Mouse (Mus musculus) midbrain, postnatal 0 days (tissue): Measurements from ENCODE around the gene Gm49384. TPM values are rescaled to one million over a fixed set of nuclear protein-coding genes. Genes with fewer than 3 reads are reported as not detected.

ENCODE experiments used
- ATAC-seq: fragments of 200-750 bp; cut with Nextera tagmentation; 2 replicates; pipeline ENCODE4 v1.8.0; 2017; ENCODE audit warnings: moderate number of reproducible peaks, mild to moderate bottlenecking, moderate TSS enrichment, moderate library complexity; ENCODE audit not compliant: low FRiP score
- DNase-seq: peaks from one replicate; pipeline ENCODE4 v3.0.0-alpha.2; 2015; ENCODE audit warnings: low spot score
- H3K27ac ChIP-seq: fragments of 300-500 bp; sonication (generic); 2 replicates; pipeline ENCODE4 v1.5.1; 2014; ENCODE audit warnings: low read depth, mild to moderate bottlenecking, low read length, mixed read lengths
- H3K27me3 ChIP-seq: fragments of 300-500 bp; sonication (generic); 2 replicates; pipeline ENCODE4 v1.6.1; 2014; ENCODE audit warnings: low read length, control low read depth, mixed read lengths; ENCODE audit not compliant: insufficient read depth
- H3K36me3 ChIP-seq: fragments of 300-500 bp; sonication (generic); 2 replicates; pipeline ENCODE4 v1.6.1; 2014; ENCODE audit warnings: low read length, control low read depth, mixed read lengths; ENCODE audit not compliant: insufficient read depth
- H3K4me1 ChIP-seq: fragments of 300-500 bp; sonication (generic); 2 replicates; pipeline ENCODE4 v1.6.1; 2014; ENCODE audit warnings: mild to moderate bottlenecking, control low read depth, antibody characterized with exemption, low read length, mixed read lengths; ENCODE audit not compliant: insufficient read depth
- H3K4me2 ChIP-seq: fragments of 300-500 bp; sonication (generic); 2 replicates; pipeline ENCODE4 v1.6.1; 2014; ENCODE audit warnings: low read depth, mild to moderate bottlenecking, low read length, mixed read lengths; ENCODE audit not compliant: poor library complexity, severe bottlenecking
- H3K4me3 ChIP-seq: fragments of 300-500 bp; sonication (generic); 2 replicates; pipeline ENCODE4 v1.5.1; 2014; ENCODE audit warnings: low read depth, mild to moderate bottlenecking, low read length, moderate library complexity
- H3K9ac ChIP-seq: fragments of 300-500 bp; sonication (generic); replicated peaks from 2 replicates; pipeline ENCODE4 v1.6.1; 2014; ENCODE audit warnings: mild to moderate bottlenecking, low read length, moderate library complexity, mixed read lengths; ENCODE audit not compliant: poor library complexity, severe bottlenecking
- H3K9me3 ChIP-seq: fragments of 300-500 bp; sonication (generic); 2 replicates; pipeline ENCODE4 v1.6.1; 2016; ENCODE audit warnings: low read length, control low read depth
- CTCF ChIP-seq: IDR thresholded peaks from 2 replicates; pipeline ENCODE4 v1.5.1; 2016; ENCODE audit warnings: antibody characterized with exemption, mild to moderate bottlenecking
- WGBS: fragments of 180-500 bp; shearing (Covaris S2); extraction: QIAGEN DNeasy Blood & Tissue Kit; methylation state at CpG from one replicate; pipeline ENCODE4 v1.1.7; 2014; 5-methylcytosine and 5-hydroxymethylcytosine counted together
- polyA plus RNA-seq: library from polyadenylated mRNA; unstranded; fragments of >200 nt; fragmentation: Nextera tagmentation; extraction: Ambion mirVana; gene quantifications from 2 replicates; pipeline ENCODE4 v1.2.1, GENCODE M21; 2015
- total RNA-seq: library from RNA; depleted of rRNA; stranded (reverse); fragments of >200 nt; gene quantifications from 2 replicates; pipeline ENCODE4 v1.2.3, GENCODE M21; 2014

Gene Gm49384
- total and polyA plus RNA-seq, 2 experiments from 2014 or later, result 1.2 to 2.5 TPM

- Histone ChIP-seq H3K27ac (peak overlapping the region; percentile 94), H3K4me3 (peak overlapping the region; percentile 94), H3K27me3 (no peaks in the 10 kb centered on the region), H3K4me1 (peaks cover 3% of the 10 kb centered on the region; the same call in 1 of the 2 replicates), H3K4me2 (peak overlapping the region; percentile 91), H3K9ac (peak overlapping the region; percentile 86), H3K9me3 (no peaks in the 10 kb centered on the region), H3K36me3 (no peaks in the 10 kb centered on the region; the same call in 1 of the 2 replicates)
- ATAC-seq, result peak; percentile 86
- TF ChIP-seq CTCF, result no peak
- peak; percentile 36 for DNase-seq
- 0% methylated on average over 94 of the region's 94 CpGs for WGBS
Observed at GRCm38 (mm10) chr12:69197378-69198163, 6.5 kb downstream of the Gm49384 start.

- Histone ChIP-seq H3K4me2 (peak within 1 kb of the TSS; percentile 91), H3K9ac (peak within 1 kb of the TSS; percentile 86), H3K4me1 (peaks cover 3% of the 10 kb centered on the region; the same call in 1 of the 2 replicates), H3K27ac (peak within 1 kb of the TSS; percentile 94), H3K36me3 (no peaks in the 10 kb centered on the region; the same call in 1 of the 2 replicates), H3K27me3 (no peaks in the 10 kb centered on the region), H3K9me3 (no peaks in the 10 kb centered on the region), H3K4me3 (peak within 1 kb of the TSS; percentile 94)
- under 1% methylated on average over 75 of the region's 75 CpGs for WGBS
- DNase-seq (peak; percentile 88), ATAC-seq (peak; percentile 78)
- TF ChIP-seq CTCF, result no peak
Observed at GRCm38 (mm10) chr12:69196444-69197377, 7.4 kb downstream of the Gm49384 start, which contains the start of gene Gm49383. Gm49383 (minus strand) TSS chr12:69197104.

- TF ChIP-seq CTCF, result no peak
- Histone ChIP-seq H3K4me3 (no peak overlapping the region), H3K4me2 (no peak overlapping the region), H3K4me1 (peaks cover 3% of the 10 kb centered on the region; the same call in 1 of the 2 replicates), H3K36me3 (no peaks in the 10 kb centered on the region), H3K27ac (no peak overlapping the region), H3K9ac (no peak overlapping the region), H3K9me3 (no peaks in the 10 kb centered on the region), H3K27me3 (no peaks in the 10 kb centered on the region)
- no peak for ATAC-seq
- no peak for DNase-seq
- 91% methylated on average over 2 of the region's 2 CpGs for WGBS
Observed at GRCm38 (mm10) chr12:69192637-69193036, 11.4 kb downstream of the Gm49384 start.

GRCm38 (mm10) chr12:69191396-69191795 is 12.7 kb downstream of the Gm49384 start:
- no peak for ATAC-seq
- Histone ChIP-seq H3K9me3 (no peaks in the 10 kb centered on the region), H3K27ac (no peak overlapping the region), H3K27me3 (no peaks in the 10 kb centered on the region), H3K4me1 (peaks cover 7% of the 10 kb centered on the region; the same call in 1 of the 2 replicates), H3K9ac (no peak overlapping the region), H3K4me3 (no peak overlapping the region), H3K4me2 (no peak overlapping the region), H3K36me3 (no peaks in the 10 kb centered on the region)
- no peak for TF ChIP-seq CTCF
- DNase-seq, result no peak
- 92% methylated on average over 5 of the region's 5 CpGs for WGBS

- peak; percentile 64 for TF ChIP-seq CTCF
- WGBS, result 100% methylated on average over 1 of the region's 1 CpGs
- no peaks in the 10 kb centered on the region for H3K9me3 ChIP-seq
- H3K27me3 ChIP-seq, result no peaks in the 10 kb centered on the region
- no peaks in the 10 kb centered on the region for H3K36me3 ChIP-seq
- no peak overlapping the region for H3K4me2 ChIP-seq
- no peak overlapping the region for H3K9ac ChIP-seq
- H3K27ac ChIP-seq, result no peak overlapping the region
- DNase-seq, result no peak
- no peak overlapping the region for H3K4me3 ChIP-seq
- ATAC-seq, result no peak
- H3K4me1 ChIP-seq, result peaks cover 8% of the 10 kb centered on the region; the same call in 1 of the 2 replicates
Observed at GRCm38 (mm10) chr12:69190522-69190921, 13.5 kb downstream of the Gm49384 start.
